Mouse (Mus musculus): ENCODE measurements around the gene Nampt.

The Nampt gene

GRCm38 (mm10) chr12:32819416-32819815, at the start of gene Nampt:
Gene Nampt (plus strand): TSS chr12:32819545.
- no peak for DNase-seq (ENCODE audit: low spot score)

- DNase-seq (ENCODE audit: low spot score) = no peak
Observed at GRCm38 (mm10) chr12:32770766-32771165, 48.6 kb upstream of the Nampt start.

GRCm38 (mm10) chr12:32774592-32774991, 44.8 kb upstream of the Nampt start:
- DNase-seq (ENCODE audit: low spot score) = no peak

- no peak for DNase-seq (ENCODE audit: low spot score)
Observed at GRCm38 (mm10) chr12:32789092-32789491, 30.3 kb upstream of the Nampt start.

GRCm38 (mm10) chr12:32795765-32796471, 23.4 kb upstream of the Nampt start:
- DNase-seq (ENCODE audit: low spot score) = no peak

GRCm38 (mm10) chr12:32797438-32797837, 21.9 kb upstream of the Nampt start:
- DNase-seq (ENCODE audit: low spot score) = no peak

- no peak for DNase-seq (ENCODE audit: low spot score)
Observed at GRCm38 (mm10) chr12:32801078-32801477, 18.3 kb upstream of the Nampt start.

- DNase-seq (ENCODE audit: low spot score) = no peak
Observed at GRCm38 (mm10) chr12:32805559-32805958, 13.8 kb upstream of the Nampt start.

- DNase-seq (ENCODE audit: low spot score) = peak; percentile 99
Observed at GRCm38 (mm10) chr12:32819823-32820605, 669 bp downstream of the Nampt start.

- DNase-seq (ENCODE audit: low spot score) = peak; percentile 65
Observed at GRCm38 (mm10) chr12:32820688-32821503, 1.6 kb downstream of the Nampt start.

- DNase-seq (ENCODE audit: low spot score) = no peak
Observed at GRCm38 (mm10) chr12:32821504-32822011, 2.2 kb downstream of the Nampt start.

GRCm38 (mm10) chr12:32822066-32822465, 2.7 kb downstream of the Nampt start:
- no peak for DNase-seq (ENCODE audit: low spot score)

GRCm38 (mm10) chr12:32824586-32824985, 5.2 kb downstream of the Nampt start:
- DNase-seq (ENCODE audit: low spot score) = no peak

GRCm38 (mm10) chr12:32826971-32827370, 7.6 kb downstream of the Nampt start:
- DNase-seq (ENCODE audit: low spot score) = no peak

GRCm38 (mm10) chr12:32828137-32828760, 8.9 kb downstream of the Nampt start:
- DNase-seq (ENCODE audit: low spot score) = no peak

- no peak for DNase-seq (ENCODE audit: low spot score)
Observed at GRCm38 (mm10) chr12:32829321-32830090, 10.2 kb downstream of the Nampt start.

GRCm38 (mm10) chr12:32832076-32832475, 12.7 kb downstream of the Nampt start:
- no peak for DNase-seq (ENCODE audit: low spot score)

GRCm38 (mm10) chr12:32834781-32835180, 15.4 kb downstream of the Nampt start:
- no peak for DNase-seq (ENCODE audit: low spot score)

- no peak for DNase-seq (ENCODE audit: low spot score)
Observed at GRCm38 (mm10) chr12:32835235-32835634, 15.9 kb downstream of the Nampt start.

GRCm38 (mm10) chr12:32838406-32838805, 19.1 kb downstream of the Nampt start:
- DNase-seq (ENCODE audit: low spot score) = no peak

- no peak for DNase-seq (ENCODE audit: low spot score)
Observed at GRCm38 (mm10) chr12:32838954-32839353, 19.6 kb downstream of the Nampt start.
